Mouse (Mus musculus): ENCODE data around the gene Noto. TPM values are rescaled to one million over a fixed set of nuclear protein-coding genes. Genes with fewer than 3 reads are reported as not detected.
A peak's percentile ranks its signal among the peaks of the same experiment; 100 is the strongest.

The Noto gene
- total and polyA plus RNA-seq, 3 experiments: not detected

- TF ChIP-seq SIN3A (IDR thresholded peaks at IDR 0.05; ENCODE audit: low read length): peak; percentile 97
- TF ChIP-seq SMC3 (IDR thresholded peaks at IDR 0.05; ENCODE audit: low read depth, low read length): no peak
- peak; percentile 80 to 95 for TF ChIP-seq POLR2A (IDR thresholded peaks at IDR 0.05; ENCODE audit: control insufficient read depth in 1 of 2, insufficient read depth in 1 of 2, low read depth in 1 of 2, low read length in 2 of 2, poor library complexity in 1 of 2)
- no peak for TF ChIP-seq ETS1 (IDR thresholded peaks at IDR 0.05; ENCODE audit: low read depth, low read length)
- 0 out of 6 replicates have a peak, but pooled peaks of 1 of the 3 experiments have one; percentile 4 for TF ChIP-seq CTCF (IDR thresholded peaks at IDR 0.05 in 2 of 3, conservative IDR thresholded peaks at IDR 0.05 in 1 of 3; ENCODE audit: control insufficient read depth in 1 of 3, insufficient read depth in 1 of 3, low read depth in 2 of 3, low read length in 3 of 3, poor library complexity in 1 of 3, severe bottlenecking in 1 of 3)
- peak; percentile 93 for TF ChIP-seq NELFE (IDR thresholded peaks at IDR 0.05; ENCODE audit: low read depth, low read length)
- TF ChIP-seq ZKSCAN1 (IDR thresholded peaks at IDR 0.05; ENCODE audit: low read depth, low read length): no peak
- TF ChIP-seq USF1 (IDR thresholded peaks at IDR 0.05; ENCODE audit: low read depth, low read length): peak; percentile 25; the same call in 1 of the 2 replicates
- TF ChIP-seq MAZ (IDR thresholded peaks at IDR 0.05; ENCODE audit: low read depth, low read length): no peak
- no peak for TF ChIP-seq CHD2 (IDR thresholded peaks at IDR 0.05; ENCODE audit: low read length)
These were observed 28.2 kb downstream of the Noto start, which contains the start of gene Pradc1 (continued) for GRCm38 (mm10) chr6:85451664-85452410.

GRCm38 (mm10) chr6:85452411-85452665, 28.7 kb downstream of the Noto start:
- peak overlapping the region; percentile 70 for H3K27ac ChIP-seq (ENCODE audit: control insufficient read depth, low read depth, low read length)
- H3K4me3 ChIP-seq (ENCODE audit: control insufficient read depth in 1 of 2, insufficient read depth in 1 of 2, low read depth in 2 of 2, low read length in 2 of 2): peak overlapping the region; percentile 74 to 92
- H3K79me2 ChIP-seq (ENCODE audit: control insufficient read depth, insufficient read depth, low read length, poor library complexity): peaks cover 60% of the 10 kb centered on the region
- no peak for TF ChIP-seq SMC3 (IDR thresholded peaks at IDR 0.05; ENCODE audit: low read depth, low read length)
- 0 out of 2 replicates have a peak, but pooled peaks have one; percentile 81 for TF ChIP-seq CHD1 (IDR thresholded peaks at IDR 0.05; ENCODE audit: low read depth, low read length)
- no peak for TF ChIP-seq MAZ (IDR thresholded peaks at IDR 0.05; ENCODE audit: low read depth, low read length)
- no peaks in the 10 kb centered on the region for H3K9me3 ChIP-seq (replicated peaks; ENCODE audit: insufficient read depth, low read length)
- H3K9ac ChIP-seq (ENCODE audit: control insufficient read depth, low read depth, low read length, poor library complexity, severe bottlenecking): peak overlapping the region; percentile 81
- DNase-seq (ENCODE audit: low read depth, low spot score): no peak
- no peaks in the 10 kb centered on the region for H3K27me3 ChIP-seq (ENCODE audit: control insufficient read depth in 1 of 2, insufficient read depth in 2 of 2, low read length in 2 of 2)
- peaks cover 8 to 24% of the 10 kb centered on the region in 2 experiments; a peak in 2 of 4 replicates for H3K4me1 ChIP-seq (ENCODE audit: control insufficient read depth in 1 of 2, insufficient read depth in 2 of 2, low read length in 2 of 2)
- H3K36me3 ChIP-seq (ENCODE audit: control insufficient read depth in 1 of 2, insufficient read depth in 2 of 2, low read length in 2 of 2): peaks cover 3 to 44% of the 10 kb centered on the region in 2 experiments

- Histone ChIP-seq H3K4me3 (ENCODE audit: control insufficient read depth in 1 of 2, insufficient read depth in 1 of 2, low read depth in 2 of 2, low read length in 2 of 2) (peak overlapping the region; percentile 74 to 92), H3K4me1 (ENCODE audit: control insufficient read depth in 1 of 2, insufficient read depth in 2 of 2, low read length in 2 of 2) (peaks cover 8 to 24% of the 10 kb centered on the region in 2 experiments; a peak in 2 of 4 replicates), H3K36me3 (ENCODE audit: control insufficient read depth in 1 of 2, insufficient read depth in 2 of 2, low read length in 2 of 2) (peaks cover 5 to 44% of the 10 kb centered on the region in 2 experiments), H3K9ac (ENCODE audit: control insufficient read depth, low read depth, low read length, poor library complexity, severe bottlenecking) (peak overlapping the region; percentile 81), H3K79me2 (ENCODE audit: control insufficient read depth, insufficient read depth, low read length, poor library complexity) (peaks cover 64% of the 10 kb centered on the region), H3K27ac (ENCODE audit: control insufficient read depth, low read depth, low read length) (peak overlapping the region; percentile 70), H3K27me3 (ENCODE audit: control insufficient read depth in 1 of 2, insufficient read depth in 2 of 2, low read length in 2 of 2) (no peaks in the 10 kb centered on the region), H3K9me3 (replicated peaks; ENCODE audit: insufficient read depth, low read length) (no peaks in the 10 kb centered on the region)
- DNase-seq (ENCODE audit: low read depth, low spot score): peak; percentile 51
- TF ChIP-seq RCOR1 (IDR thresholded peaks at IDR 0.05; ENCODE audit: low read depth, low read length): no peak
These were observed 29.1 kb downstream of the Noto start for GRCm38 (mm10) chr6:85452816-85453215.
